Mouse (Mus musculus) cerebellum, adult 2 months (tissue): ENCODE measurements around the gene Lipk.

Experiments
- CTCF ChIP-seq: fragments of 200-500 bp; IDR thresholded peaks from 2 replicates; pipeline ENCODE4 v1.5.1; 2011; ENCODE audit warnings: low read depth, mild to moderate bottlenecking, control low read depth, low read length, moderate library complexity, borderline replicate concordance; ENCODE audit not compliant: insufficient read depth
- POLR2A ChIP-seq: fragments of 200-500 bp; IDR thresholded peaks from 2 replicates; pipeline ENCODE4 v1.6.1; 2011; ENCODE audit warnings: low read length, control low read depth, borderline replicate concordance; ENCODE audit not compliant: insufficient read depth

GRCm38 (mm10) chr19:34051502-34051901, 43.4 kb downstream of the Lipk start:
- TF ChIP-seq CTCF (no peak), POLR2A (no peak)
